Mouse (Mus musculus): ENCODE measurements around the gene Polm. TPM values are rescaled to one million over a fixed set of nuclear protein-coding genes. Genes with fewer than 3 reads are reported as not detected.

Gene Polm
- polyA plus RNA-seq, 1 experiment from 2014 or later, result 9.0 TPM

DNA sequence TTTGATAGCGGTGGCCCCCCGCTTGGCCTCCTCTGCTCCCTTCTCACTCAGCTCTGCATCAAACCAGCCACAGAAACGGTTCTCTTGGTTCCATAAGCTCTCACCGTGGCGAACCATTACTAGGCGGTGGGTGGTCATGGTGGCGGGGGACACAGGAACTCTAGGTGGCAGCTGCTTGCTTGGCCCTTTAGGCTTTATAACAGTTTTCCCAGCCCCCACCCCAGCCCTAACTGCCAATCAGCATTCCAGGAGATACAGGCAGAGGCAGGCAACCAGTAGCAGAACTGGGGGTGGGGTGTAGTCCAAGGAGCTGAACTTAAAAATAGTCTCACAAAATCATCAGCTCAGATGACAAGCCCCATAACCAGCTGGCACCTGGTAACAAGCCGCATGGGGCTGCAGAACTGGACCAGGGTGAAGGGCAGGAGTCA, 34.2 kb downstream of the Polm start, which contains the start of gene Pgam2:
TSS of gene Pgam2 (minus strand) at position 183 of the 431 bp plus-strand sequence.
- no peaks in the 10 kb centered on the region for H3K9me3 ChIP-seq
- no peaks in the 10 kb centered on the region for H3K27me3 ChIP-seq
- H3K9ac ChIP-seq (replicated peaks), result 0 out of 2 replicates have a peak within 1 kb of the TSS, but pooled peaks have one; percentile 31
- H3K4me1 ChIP-seq (replicated peaks), result peaks cover 29% of the 10 kb centered on the region
- peak within 1 kb of the TSS; percentile 50 for H3K27ac ChIP-seq
- WGBS, result 34% methylated on average over 8 of the region's 8 CpGs
- H3K36me3 ChIP-seq, result peaks cover 33% of the 10 kb centered on the region
- 0 out of 2 replicates have a peak, but pooled peaks have one; percentile 34 for ATAC-seq (ENCODE audit: insufficient number of reproducible peaks, insufficient read depth, low FRiP score, low TSS enrichment, low read depth)
- peak within 1 kb of the TSS; percentile 35 for H3K4me2 ChIP-seq
- peak within 1 kb of the TSS; percentile 18 for H3K4me3 ChIP-seq (replicated peaks)

DNA sequence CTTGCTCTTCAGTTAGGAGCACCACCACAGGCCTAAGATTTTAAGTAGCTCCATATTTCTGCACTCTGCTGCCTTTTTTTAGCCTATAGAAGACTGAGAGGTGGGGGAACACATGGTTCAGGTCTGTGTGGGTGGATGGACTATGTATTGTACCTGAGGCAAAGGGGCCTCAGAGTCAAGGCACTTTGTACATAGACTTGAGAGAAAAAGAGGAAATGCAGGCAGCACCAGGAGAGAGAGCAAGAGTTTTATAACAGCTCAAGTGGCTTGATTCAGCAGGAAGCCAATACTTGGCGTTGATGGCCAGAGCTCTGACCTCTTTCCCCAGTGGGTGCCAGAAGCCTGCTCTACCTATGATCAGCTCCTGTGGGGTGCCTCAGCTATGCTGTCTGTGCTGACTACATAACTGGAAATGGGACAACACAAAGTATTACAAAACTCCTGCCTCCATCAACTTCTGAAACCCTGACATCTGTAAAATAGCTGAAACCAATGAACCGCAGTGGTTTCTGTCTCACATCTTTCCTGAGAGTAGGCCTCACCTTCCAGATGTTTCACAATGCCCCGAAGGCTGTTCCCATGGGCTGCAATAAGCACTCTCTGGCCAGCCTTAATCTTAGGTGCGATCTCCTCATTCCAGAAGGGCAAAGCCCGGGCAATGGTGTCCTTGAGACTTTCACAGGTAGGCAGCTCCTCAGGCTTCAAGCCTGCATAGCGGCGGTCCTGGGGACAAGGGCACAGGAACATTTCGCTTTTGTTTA, 35.2 kb downstream of the Polm start:
- Histone ChIP-seq H3K9me3 (no peaks in the 10 kb centered on the region), H3K36me3 (peaks cover 41% of the 10 kb centered on the region), H3K9ac (replicated peaks) (0 out of 2 replicates have a peak overlapping the region, but pooled peaks have one; percentile 31), H3K4me2 (peak overlapping the region; percentile 35), H3K27ac (peak overlapping the region; percentile 50), H3K4me1 (replicated peaks) (peaks cover 29% of the 10 kb centered on the region), H3K4me3 (replicated peaks) (peak overlapping the region; percentile 18), H3K27me3 (no peaks in the 10 kb centered on the region)
- WGBS, result 65% methylated on average over 8 of the region's 8 CpGs
- ATAC-seq (ENCODE audit: insufficient number of reproducible peaks, insufficient read depth, low FRiP score, low TSS enrichment, low read depth), result no peak

DNA sequence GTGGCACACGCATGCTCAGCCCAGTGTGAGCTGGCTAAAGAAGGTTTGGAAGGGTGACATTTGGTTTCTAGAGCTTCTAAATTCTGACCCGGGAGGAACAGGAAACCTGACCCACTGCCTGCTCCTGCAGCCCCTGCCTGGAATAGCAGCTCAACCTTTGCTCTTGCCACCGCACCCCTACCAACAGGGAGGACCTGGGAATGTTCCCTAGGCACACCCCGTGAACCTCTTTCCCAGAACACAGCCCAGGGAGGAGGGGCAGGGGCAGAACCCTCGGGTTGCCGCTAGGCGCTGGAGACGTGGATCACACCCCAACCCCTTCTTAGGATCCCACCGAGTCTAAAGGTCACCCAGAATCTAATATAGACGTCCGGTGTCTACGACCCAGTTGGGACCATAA, 35.8 kb downstream of the Polm start:
- 0 out of 2 replicates have a peak overlapping the region, but pooled peaks have one; percentile 37 for H3K27ac ChIP-seq
- H3K9ac ChIP-seq (replicated peaks), result no peak overlapping the region
- H3K4me3 ChIP-seq (replicated peaks), result no peak overlapping the region
- H3K4me2 ChIP-seq, result 0 out of 2 replicates have a peak overlapping the region, but pooled peaks have one; percentile 35
- no peaks in the 10 kb centered on the region for H3K27me3 ChIP-seq
- peaks cover 47% of the 10 kb centered on the region for H3K36me3 ChIP-seq
- peaks cover 29% of the 10 kb centered on the region for H3K4me1 ChIP-seq (replicated peaks)
- H3K9me3 ChIP-seq, result no peaks in the 10 kb centered on the region
- ATAC-seq (ENCODE audit: insufficient number of reproducible peaks, insufficient read depth, low FRiP score, low TSS enrichment, low read depth), result no peak
- 65% methylated on average over 12 of the region's 12 CpGs for WGBS

DNA sequence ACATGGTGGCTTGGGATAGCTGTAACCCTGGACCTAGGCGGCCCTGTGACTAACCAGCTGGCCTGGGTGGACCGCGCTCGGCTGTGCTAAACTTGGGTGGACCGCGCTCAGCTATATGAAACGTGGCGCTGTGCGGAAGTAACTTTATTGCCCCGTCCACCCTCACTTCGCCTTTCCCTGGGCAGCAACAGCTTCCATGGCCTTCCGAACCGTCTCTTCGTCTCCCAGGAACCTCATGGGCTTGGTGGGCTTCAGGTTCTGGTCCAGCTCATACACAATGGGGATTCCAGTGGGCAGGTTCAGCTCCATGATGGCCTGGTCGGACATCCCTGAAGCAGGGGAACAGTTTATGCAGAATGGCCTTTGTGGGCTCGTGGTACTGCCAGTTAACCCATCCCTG, 36.3 kb downstream of the Polm start:
- H3K4me3 ChIP-seq (replicated peaks), result no peak overlapping the region
- H3K27ac ChIP-seq, result 0 out of 2 replicates have a peak overlapping the region, but pooled peaks have one; percentile 37
- no peak overlapping the region for H3K4me2 ChIP-seq
- 92% methylated on average over 16 of the region's 16 CpGs for WGBS
- H3K27me3 ChIP-seq, result no peaks in the 10 kb centered on the region
- H3K9me3 ChIP-seq, result no peaks in the 10 kb centered on the region
- H3K9ac ChIP-seq (replicated peaks), result no peak overlapping the region
- H3K4me1 ChIP-seq (replicated peaks), result peaks cover 29% of the 10 kb centered on the region
- peaks cover 52% of the 10 kb centered on the region for H3K36me3 ChIP-seq
- ATAC-seq (ENCODE audit: insufficient number of reproducible peaks, insufficient read depth, low FRiP score, low TSS enrichment, low read depth), result no peak

DNA sequence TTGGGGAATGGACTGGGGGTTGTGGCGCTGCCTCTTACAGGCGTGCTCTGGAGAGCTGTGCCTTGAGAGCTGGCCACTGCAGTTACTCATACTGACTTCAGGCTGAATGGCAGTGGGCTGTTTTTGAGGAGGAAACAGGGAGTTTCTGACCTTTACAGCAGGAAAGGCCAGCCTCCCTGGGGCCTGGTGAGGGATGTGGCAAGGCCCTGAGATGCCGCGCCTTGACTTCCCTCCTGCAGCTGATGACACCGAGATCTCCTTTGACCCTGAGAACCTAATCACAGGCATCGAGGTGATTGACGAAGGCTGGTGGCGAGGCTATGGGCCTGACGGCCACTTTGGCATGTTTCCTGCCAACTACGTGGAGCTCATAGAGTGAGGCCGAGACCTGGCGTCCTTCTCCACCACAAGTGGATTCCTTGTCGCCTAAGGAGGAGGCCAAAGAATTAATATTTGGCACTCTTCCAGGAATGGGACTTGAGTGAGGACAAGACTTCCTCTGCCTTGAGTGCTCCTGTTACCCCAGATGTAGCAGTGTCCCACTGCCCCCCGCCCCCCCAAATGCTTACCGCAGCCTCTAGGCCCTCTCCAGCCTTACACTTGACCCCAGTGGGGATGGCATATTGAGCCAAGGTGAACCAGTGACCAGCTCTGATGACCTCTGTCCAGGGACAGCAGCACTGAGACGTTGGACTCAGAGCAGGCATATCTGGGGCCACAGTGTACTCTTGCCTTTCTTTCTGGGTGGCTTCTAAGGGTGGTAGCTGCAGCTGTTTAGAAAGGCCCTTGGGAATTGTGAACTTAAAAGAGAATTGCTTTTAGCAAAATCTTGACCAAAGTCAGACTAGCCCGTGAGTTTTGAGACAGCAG, 38.0 kb downstream of the Polm start:
- no peaks in the 10 kb centered on the region for H3K27me3 ChIP-seq
- no peak overlapping the region for H3K4me2 ChIP-seq
- H3K4me3 ChIP-seq (replicated peaks), result no peak overlapping the region
- no peaks in the 10 kb centered on the region for H3K9me3 ChIP-seq
- H3K4me1 ChIP-seq (replicated peaks), result peaks cover 29% of the 10 kb centered on the region
- no peak for ATAC-seq (ENCODE audit: insufficient number of reproducible peaks, insufficient read depth, low FRiP score, low TSS enrichment, low read depth)
- H3K36me3 ChIP-seq, result peaks cover 68% of the 10 kb centered on the region
- WGBS, result 93% methylated on average over 17 of the region's 17 CpGs
- no peak overlapping the region for H3K9ac ChIP-seq (replicated peaks)
- H3K27ac ChIP-seq, result no peak overlapping the region

DNA sequence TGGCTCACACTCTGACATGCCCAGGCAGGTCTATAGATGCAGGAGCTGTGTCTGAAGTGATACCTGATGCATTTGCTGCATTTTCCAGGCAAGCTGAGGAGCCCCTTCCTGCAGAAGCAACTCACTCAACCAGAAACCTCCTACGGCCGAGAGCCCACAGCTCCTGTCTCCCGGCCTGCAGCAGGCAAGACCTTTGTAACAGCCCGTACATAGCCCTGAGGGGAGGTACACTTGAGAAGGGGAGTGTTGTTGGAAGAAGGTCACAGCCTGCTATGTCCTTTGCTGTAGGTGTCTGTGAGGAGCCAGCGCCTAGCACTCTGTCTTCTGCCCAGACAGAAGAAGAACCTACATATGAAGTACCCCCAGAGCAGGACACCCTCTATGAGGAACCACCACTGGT, 39.9 kb downstream of the Polm start:
- Histone ChIP-seq H3K9me3 (no peaks in the 10 kb centered on the region), H3K4me2 (no peak overlapping the region), H3K27me3 (no peaks in the 10 kb centered on the region), H3K4me1 (replicated peaks) (peaks cover 14% of the 10 kb centered on the region), H3K36me3 (peaks cover 86% of the 10 kb centered on the region), H3K27ac (no peak overlapping the region), H3K9ac (replicated peaks) (no peak overlapping the region), H3K4me3 (replicated peaks) (no peak overlapping the region)
- whole genome bisulfite sequencing, result 89% methylated on average over 5 of the region's 5 CpGs
- ATAC-seq (ENCODE audit: insufficient number of reproducible peaks, insufficient read depth, low FRiP score, low TSS enrichment, low read depth), result no peak

DNA sequence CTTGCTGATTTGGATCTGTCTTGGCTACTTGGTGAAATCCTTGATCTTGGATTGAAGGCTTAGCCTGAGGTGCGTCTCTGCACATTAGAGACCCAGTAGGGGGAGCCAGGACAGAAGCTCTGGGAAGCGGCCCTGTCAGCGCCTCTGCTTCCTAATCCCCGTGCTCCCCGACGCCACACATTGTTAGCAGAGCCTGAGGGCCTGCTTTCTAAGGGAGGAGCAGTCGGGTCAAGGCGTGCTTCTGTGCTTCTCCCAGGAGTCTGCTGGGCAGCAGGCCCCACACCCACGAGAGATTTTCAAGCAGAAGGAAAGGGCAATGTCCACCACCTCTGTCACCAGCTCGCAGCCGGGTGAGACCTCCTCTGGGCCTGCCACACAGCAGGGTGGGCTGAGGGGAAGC, 40.4 kb downstream of the Polm start:
- Histone ChIP-seq H3K27me3 (no peaks in the 10 kb centered on the region), H3K4me2 (no peak overlapping the region), H3K4me1 (replicated peaks) (peaks cover 9% of the 10 kb centered on the region), H3K9ac (replicated peaks) (no peak overlapping the region), H3K4me3 (replicated peaks) (no peak overlapping the region), H3K36me3 (peaks cover 91% of the 10 kb centered on the region), H3K9me3 (no peaks in the 10 kb centered on the region), H3K27ac (no peak overlapping the region)
- 77% methylated on average over 11 of the region's 11 CpGs for WGBS
- no peak for ATAC-seq (ENCODE audit: insufficient number of reproducible peaks, insufficient read depth, low FRiP score, low TSS enrichment, low read depth)

DNA sequence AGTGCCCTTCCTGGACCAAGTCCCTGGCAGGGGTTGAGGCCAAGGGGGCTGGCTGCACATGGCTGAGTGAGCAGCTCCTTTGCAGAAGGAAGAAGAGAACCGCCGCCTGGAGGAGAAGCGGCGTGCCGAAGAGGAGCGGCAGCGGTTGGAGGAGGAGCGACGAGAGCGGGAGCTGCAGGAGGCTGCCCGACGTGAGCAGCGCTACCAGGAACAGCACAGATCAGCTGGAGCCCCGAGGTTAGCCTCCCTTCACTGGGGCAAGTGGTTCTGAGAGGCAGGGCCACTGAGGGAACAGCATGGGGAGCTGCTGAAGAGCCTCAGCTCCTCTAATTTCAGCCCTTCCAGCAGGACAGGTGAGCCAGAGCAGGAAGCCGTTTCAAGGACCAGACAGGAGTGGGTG, 40.9 kb downstream of the Polm start:
- Histone ChIP-seq H3K4me3 (replicated peaks) (no peak overlapping the region), H3K9me3 (no peaks in the 10 kb centered on the region), H3K36me3 (peaks cover 96% of the 10 kb centered on the region), H3K27ac (no peak overlapping the region), H3K9ac (replicated peaks) (no peak overlapping the region), H3K27me3 (no peaks in the 10 kb centered on the region), H3K4me1 (replicated peaks) (peaks cover 4% of the 10 kb centered on the region), H3K4me2 (no peak overlapping the region)
- ATAC-seq (ENCODE audit: insufficient number of reproducible peaks, insufficient read depth, low FRiP score, low TSS enrichment, low read depth), result no peak
- WGBS, result 88% methylated on average over 15 of the region's 15 CpGs

DNA sequence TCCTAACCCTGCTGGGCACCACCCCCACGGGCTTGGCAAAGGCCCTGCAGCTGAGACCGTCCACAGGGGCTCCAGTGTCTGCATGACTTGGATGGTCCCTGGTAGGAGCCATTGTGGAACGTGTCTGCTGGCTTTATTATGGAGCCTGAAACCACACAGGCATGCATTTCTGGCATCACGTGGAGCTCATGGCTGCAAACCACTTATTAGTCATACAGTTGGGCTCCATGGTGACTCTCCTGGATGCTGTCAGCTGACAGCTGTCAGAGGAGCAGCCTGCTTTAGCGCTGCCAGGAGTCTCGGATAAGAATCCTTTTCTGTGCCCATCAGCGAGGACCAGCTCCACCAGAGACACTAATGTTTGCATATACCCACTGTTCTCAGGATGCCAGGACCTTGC, 42.1 kb downstream of the Polm start:
- H3K4me1 ChIP-seq (replicated peaks), result no peaks in the 10 kb centered on the region
- no peaks in the 10 kb centered on the region for H3K27me3 ChIP-seq
- no peak for ATAC-seq (ENCODE audit: insufficient number of reproducible peaks, insufficient read depth, low FRiP score, low TSS enrichment, low read depth)
- H3K4me3 ChIP-seq (replicated peaks), result no peak overlapping the region
- 93% methylated on average over 7 of the region's 7 CpGs for WGBS
- no peak overlapping the region for H3K27ac ChIP-seq
- no peaks in the 10 kb centered on the region for H3K9me3 ChIP-seq
- no peak overlapping the region for H3K4me2 ChIP-seq
- peaks cover 94% of the 10 kb centered on the region for H3K36me3 ChIP-seq
- no peak overlapping the region for H3K9ac ChIP-seq (replicated peaks)

DNA sequence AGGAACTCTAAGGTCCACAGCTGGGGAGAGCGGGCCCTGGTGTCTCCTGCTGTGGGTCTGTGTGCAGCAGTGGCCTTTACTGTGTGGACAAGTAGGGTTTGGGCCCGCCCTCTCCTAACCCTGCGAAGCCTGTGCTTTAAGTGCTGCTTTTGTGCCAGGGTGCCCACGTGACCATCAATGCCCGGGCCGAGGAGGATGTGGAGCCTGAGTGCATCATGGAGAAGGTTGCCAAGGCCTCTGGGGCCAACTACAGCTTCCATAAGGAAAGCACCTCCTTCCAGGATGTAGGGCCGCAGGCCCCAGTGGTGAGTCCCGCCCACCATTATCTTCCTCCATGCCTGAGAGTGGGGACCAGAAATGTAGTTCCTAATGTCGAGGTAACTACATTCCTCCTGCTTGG, 42.5 kb downstream of the Polm start:
- no peak for ATAC-seq (ENCODE audit: insufficient number of reproducible peaks, insufficient read depth, low FRiP score, low TSS enrichment, low read depth)
- Histone ChIP-seq H3K4me2 (no peak overlapping the region), H3K4me3 (replicated peaks) (no peak overlapping the region), H3K4me1 (replicated peaks) (no peaks in the 10 kb centered on the region), H3K27me3 (no peaks in the 10 kb centered on the region), H3K27ac (no peak overlapping the region), H3K9me3 (no peaks in the 10 kb centered on the region), H3K9ac (replicated peaks) (no peak overlapping the region), H3K36me3 (peaks cover 94% of the 10 kb centered on the region)
- WGBS, result 91% methylated on average over 9 of the region's 9 CpGs

DNA sequence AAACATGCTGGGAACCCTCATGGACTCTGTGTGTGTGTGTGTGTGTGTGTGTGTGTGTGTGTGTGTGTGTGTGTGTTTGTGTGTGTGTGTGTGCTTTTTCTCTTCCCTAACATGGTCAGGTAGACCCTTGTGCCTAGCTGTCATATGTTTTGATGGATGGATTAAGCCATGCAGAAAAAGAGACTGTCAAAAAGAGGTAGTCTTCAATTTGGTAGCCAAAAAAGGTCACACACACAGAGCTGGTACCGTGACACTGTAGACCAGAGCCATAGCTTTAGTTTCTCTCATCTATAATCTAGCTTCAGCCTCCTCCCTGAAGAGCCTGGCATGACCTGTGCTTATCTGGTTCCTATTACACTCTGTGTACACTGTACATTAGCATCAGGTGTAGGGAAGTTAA, 47.4 kb downstream of the Polm start:
- no peaks in the 10 kb centered on the region for H3K9me3 ChIP-seq
- H3K9ac ChIP-seq (replicated peaks), result no peak overlapping the region
- 93% methylated on average over 1 of the region's 1 CpGs for WGBS
- peaks cover 15% of the 10 kb centered on the region for H3K4me1 ChIP-seq (replicated peaks)
- no peak overlapping the region for H3K27ac ChIP-seq
- H3K27me3 ChIP-seq, result no peaks in the 10 kb centered on the region
- ATAC-seq (ENCODE audit: insufficient number of reproducible peaks, insufficient read depth, low FRiP score, low TSS enrichment, low read depth), result no peak
- no peak overlapping the region for H3K4me3 ChIP-seq (replicated peaks)
- no peak overlapping the region for H3K4me2 ChIP-seq
- H3K36me3 ChIP-seq, result peaks cover 47% of the 10 kb centered on the region

All from limb, embryonic 12.5 days (tissue).